Mouse (Mus musculus) adrenal gland, adult 18-20 months (tissue): ENCODE data around the gene Abi1. TPM values are rescaled to one million over a fixed set of nuclear protein-coding genes. Genes with fewer than 3 reads are reported as not detected.
"Not testable (repeated sequence)": the region's sequence is repeated elsewhere in the genome, so short reads cannot be mapped to it uniquely, and the experiment has no call there.

ENCODE experiments used
- DNase-seq, 2 experiments: peaks; one replicate each; pipeline ENCODE4 v3.0.0; 2021 to 2022; ENCODE audit warnings: low spot score in 2 of 2
- long read RNA-seq, 2 experiments: library from polyadenylated mRNA; stranded (forward); transcript quantifications; one replicate each; pipeline ENCODE4 v2.0.0; 2021
- total RNA-seq, 2 experiments: library from RNA; stranded (reverse); gene quantifications; 1 replicate in 1 of 2; 2 replicates in 1 of 2; pipeline ENCODE4 v1.2.3; 2021

The Abi1 gene
- 10 to 100 TPM; 61.3 to 65.6 TPM for total RNA-seq
- long read RNA-seq, experiment 1, transcript Abi1-202 (11 exons, 3,023 nt), result major isoform, 6 of 110 reads
- long read RNA-seq, experiment 1, transcript Abi1-205 (11 exons, 3,067 nt), result minor isoform, 5 of 110 reads
- long read RNA-seq, experiment 1, partial matches to known transcripts, result 3 of 110 reads
- long read RNA-seq, experiment 1, other reads (novel, unspliced or antisense), result 91 of 110 reads
- long read RNA-seq, experiment 2, partial matches to known transcripts, result 6 of 110 reads
- long read RNA-seq, experiment 2, other reads (novel, unspliced or antisense), result 83 of 110 reads

GRCm38 (mm10) chr2:23040001-23040646 lies at the start of gene Abi1:
Abi1 (minus strand) TSS chr2:23040241.
- peak; percentile 84 to 90 for DNase-seq

GRCm38 (mm10) chr2:23084540-23084939 lies 44.5 kb upstream of the Abi1 start:
- DNase-seq, result no peak

DNA sequence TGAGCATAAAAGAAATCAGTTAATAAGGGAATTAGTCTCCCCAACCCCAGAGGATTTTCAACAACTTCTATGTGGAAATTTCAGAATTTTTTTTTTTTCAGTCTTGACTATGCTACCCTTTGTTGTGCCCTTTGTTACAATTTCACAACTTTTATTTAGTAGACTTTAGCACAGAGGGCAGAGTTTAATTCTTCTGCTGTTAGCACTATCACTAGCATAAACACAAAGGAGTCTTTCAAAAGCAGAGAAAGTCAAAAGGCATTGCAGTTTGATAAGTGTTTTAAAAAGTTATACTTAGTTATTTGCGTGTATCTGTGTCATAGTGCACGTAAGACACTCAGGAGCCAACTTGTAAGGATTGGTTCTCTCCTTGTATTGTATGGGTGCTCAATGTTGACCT lies 38.5 kb upstream of the Abi1 start:
- no peak for DNase-seq

DNA sequence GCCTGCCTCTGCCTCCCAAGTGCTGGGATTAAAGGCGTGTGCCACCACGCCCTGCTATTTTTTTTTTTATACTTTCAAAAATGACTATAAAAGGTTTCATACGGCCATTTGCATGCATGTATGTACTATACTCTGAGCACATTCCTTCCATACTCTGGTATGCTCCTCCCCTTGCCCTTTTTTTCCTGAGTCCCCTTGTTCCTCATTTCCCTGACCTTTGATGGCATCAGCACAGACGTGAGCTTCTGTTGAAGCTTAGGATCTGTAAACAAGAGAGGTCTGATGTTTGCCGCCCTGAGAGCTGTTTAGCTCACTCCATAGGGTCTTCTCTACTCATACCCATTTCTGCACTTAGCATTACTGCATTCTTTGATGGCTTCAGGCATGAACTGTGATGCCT lies 37.7 kb upstream of the Abi1 start:
- DNase-seq, result no peak

GRCm38 (mm10) chr2:23076783-23077182 lies 36.7 kb upstream of the Abi1 start:
- no peak for DNase-seq

- no peak for DNase-seq
Measured at GRCm38 (mm10) chr2:23075846-23076245, 35.8 kb upstream of the Abi1 start.

- DNase-seq, result no peak
Measured at GRCm38 (mm10) chr2:23071406-23071805, 31.4 kb upstream of the Abi1 start.

DNA sequence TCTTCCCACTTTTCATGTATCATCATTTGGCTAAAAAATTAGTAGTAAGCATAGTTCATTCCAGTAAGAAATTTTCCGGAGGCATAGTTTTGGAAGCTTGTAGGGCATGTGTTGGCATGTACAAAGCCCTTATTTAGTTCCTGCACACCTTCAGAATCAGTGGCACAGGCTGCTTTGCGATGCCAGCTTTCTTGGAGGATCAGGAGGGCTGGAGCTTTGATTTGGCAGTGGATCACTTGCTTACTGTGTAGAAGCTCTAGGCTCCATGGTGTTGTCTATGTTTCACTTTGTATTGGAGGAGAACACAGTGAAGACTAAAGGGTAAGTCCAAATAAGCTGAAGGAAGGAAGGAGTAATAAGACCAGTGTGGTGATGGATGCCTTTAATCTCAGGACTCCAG lies 30.4 kb upstream of the Abi1 start:
- no peak for DNase-seq

DNA sequence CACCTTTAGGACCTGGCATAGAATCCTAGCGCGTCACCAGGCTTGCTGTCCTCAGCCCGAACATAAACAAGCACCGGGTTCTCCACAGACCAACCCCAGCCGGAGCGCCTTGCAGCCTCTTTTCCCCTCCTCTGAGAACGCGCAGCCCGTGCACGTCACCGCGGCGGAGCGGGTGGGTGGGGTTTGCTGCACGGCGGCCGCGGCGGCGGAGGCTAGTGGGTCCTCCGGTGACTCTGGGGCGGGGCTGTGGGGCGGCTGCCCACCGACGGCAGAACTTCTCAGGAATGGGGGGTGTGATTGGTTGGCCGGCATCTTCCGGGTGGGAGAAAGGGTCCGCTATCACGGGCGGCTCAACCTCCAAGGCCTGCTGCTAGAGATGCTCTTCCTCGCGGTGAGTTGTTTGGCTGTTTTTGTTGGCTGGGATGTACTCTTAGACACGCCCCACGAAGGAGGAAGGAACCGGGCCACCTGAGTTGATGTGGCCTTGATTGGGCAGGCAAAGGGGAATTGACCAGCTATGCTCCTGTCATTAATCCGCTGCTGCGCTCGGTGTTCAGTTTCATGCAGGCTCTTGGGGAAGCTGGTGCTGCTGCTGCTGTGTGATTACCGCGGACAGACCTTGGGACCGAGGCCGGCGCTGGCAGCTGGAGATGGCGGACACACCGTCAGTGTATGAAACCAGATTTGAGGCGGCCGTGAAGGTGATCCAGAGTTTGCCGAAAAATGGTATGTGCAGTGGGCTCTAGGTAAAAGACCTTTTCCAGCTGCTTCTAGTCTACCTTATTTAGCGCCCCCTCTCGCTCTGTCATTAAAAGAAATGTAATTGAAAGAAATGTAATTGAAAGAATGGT lies 29.1 kb upstream of the Abi1 start:
- DNase-seq, result peak; percentile 96 to 97

DNA sequence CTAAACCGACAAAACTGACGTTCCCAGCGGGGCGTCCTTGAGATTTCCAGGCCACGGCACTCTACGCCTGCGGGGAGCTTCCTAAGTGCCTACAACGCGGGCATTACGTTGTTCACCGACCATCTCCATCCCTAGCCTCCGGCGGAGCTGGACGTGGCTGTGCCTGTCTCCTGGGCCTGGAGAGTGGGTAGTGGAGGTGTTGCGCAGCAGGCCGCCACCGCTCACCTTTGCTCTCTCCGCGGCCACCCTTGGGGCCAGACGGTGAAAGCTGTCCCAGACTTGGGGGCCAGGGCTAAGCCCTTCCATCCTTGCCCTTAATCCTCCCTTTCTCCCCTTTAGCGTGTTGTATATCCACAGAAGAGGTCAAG lies 28.3 kb upstream of the Abi1 start:
- DNase-seq, result no peak

- DNase-seq, result peak; percentile 87
Measured at GRCm38 (mm10) chr2:23067552-23068369, 27.7 kb upstream of the Abi1 start, which contains the start of gene Acbd5. Acbd5 (plus strand) TSS chr2:23068167.

- DNase-seq, result no peak
Measured at GRCm38 (mm10) chr2:23052523-23052922, 12.5 kb upstream of the Abi1 start.

GRCm38 (mm10) chr2:23051890-23052289 lies 11.8 kb upstream of the Abi1 start:
- no peak for DNase-seq

DNA sequence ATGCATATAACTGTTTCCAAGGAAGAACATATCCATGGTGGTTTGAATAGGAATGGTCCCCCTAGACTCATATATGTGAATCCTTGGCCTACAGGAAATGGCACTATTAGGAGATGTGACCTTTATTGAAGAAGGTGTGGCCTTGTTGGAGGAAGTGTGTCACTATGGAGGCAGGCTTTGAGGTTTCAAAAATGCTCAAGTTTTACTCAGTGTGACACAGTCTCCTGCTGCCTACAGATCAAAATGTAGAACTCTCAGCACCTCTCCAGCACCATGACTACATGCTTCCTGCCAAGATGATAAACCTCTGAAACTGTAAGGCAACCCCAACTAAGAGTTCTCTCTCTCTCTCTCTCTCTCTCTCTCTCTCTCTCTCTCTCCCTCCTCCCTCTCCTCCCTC lies 8.0 kb upstream of the Abi1 start:
- DNase-seq, result no peak

- no peak for DNase-seq
Measured at GRCm38 (mm10) chr2:23045703-23046102, 5.7 kb upstream of the Abi1 start.

DNA sequence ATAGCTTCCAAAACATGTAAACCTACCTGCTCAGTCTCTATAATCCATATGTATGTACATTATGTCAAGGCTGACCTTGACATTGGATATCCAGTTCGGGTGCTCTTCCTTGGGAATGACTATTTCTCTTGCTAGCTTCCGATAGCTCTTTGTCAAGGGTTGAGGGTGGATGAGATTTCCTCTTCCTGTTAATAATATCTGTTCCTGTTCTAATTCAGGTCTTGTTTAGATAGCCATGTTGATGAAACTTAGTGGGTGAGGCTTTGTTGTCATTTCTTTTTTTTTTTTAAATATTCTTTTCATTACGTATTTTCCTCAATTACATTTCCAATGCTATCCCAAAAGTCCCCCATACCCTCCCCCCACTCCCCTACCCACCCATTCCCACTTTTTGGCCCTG lies 2.1 kb upstream of the Abi1 start:
- DNase-seq, result no peak

GRCm38 (mm10) chr2:23041457-23041856 lies 1.4 kb upstream of the Abi1 start:
- DNase-seq, result no peak

DNA sequence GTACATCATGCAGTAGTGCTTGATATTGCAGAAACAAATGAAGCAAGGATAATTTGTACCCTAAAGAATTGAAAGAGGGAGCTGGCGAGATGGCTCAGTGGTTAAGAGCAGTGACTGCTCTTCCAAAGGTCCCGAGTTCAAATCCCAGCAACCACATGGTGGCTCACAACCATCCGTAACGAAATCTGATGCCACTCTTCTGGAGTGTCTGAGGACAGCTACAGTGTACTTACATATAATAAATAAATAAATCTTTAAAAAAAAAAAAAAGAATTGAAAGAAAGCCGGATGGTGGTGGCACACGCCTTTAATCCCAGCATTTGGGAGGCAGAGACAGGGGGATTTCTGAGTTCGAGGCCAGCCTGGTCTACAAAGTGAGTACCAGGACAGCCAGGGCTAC lies 649 bp upstream of the Abi1 start:
- not testable (repeated sequence) for DNase-seq

DNA sequence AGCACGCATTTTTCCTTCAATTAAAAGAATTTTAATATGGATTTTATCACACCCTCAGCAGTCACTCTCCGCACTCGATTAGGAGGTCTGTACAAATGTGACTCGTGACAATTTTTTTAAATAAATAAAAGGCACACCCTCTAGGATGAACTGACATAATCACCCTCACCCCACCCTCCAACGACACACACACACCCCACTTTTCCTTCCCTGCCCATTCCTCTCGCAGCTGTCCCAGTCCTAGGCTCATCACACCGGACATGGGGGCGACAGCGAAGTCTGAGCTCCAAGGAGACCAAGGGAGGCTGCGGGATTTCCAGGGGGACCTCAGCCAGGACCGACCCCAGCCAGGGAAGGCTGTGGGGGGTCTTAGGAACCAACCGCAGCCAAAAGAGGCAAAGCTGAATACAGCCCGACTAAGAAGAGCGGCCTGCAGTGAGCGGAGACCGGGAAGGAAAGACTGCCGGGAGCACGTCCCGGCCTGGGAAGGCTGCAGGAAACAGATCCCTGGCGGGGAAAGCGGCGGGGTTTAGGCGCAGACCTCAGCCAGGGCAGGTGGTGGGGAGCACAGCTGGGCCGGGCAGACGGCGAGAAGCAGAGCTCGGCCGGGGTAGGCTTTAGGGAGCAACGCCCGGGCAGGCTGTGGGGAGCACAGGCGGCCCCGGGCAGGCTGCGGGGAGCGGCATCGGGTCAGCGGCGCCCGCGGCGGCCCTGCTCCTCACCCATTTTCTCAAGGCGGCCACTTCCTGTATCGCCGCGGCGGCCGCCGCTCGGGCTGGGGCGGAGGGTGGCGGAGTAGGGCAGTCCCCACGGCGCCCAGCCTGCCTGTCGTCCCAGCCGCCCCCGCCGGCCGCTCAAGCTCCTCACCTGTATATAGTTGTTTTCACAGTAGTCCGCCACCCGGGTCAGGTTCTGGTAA lies 700 bp downstream of the Abi1 start:
- no peak for DNase-seq

DNA sequence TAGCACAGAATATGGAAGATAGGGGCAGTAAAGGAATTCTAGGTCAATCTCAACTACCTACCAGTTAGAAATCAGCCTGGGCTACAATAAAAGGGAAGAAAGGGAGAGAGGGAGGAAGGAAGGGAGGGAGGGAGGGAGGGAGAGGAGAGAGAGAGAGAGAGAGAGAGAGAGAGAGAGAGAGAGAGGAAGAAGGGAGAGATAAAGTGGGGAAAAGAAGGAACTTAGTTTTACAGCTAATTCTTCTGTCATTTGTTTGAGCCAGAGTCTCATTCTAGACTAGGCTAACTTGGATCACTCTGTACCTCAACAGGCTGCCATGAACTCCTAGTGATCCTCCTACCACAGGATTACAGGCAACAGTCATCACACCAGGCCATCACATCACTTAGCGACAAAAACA lies 4.6 kb downstream of the Abi1 start:
- DNase-seq, result no peak
